Mouse (Mus musculus) bone marrow macrophage, adult 2 months (primary cell): ENCODE data around the gene Celf6.

Experiments used
- CTCF ChIP-seq: IDR thresholded peaks from 2 replicates; pipeline ENCODE4 v1.5.1; 2012; ENCODE audit warnings: low read depth, mild to moderate bottlenecking, low read length, moderate library complexity
- POLR2A ChIP-seq: IDR thresholded peaks from 2 replicates; pipeline ENCODE4 v1.6.1; 2012; ENCODE audit warnings: mild to moderate bottlenecking, low read depth, low read length, borderline replicate concordance

GRCm38 (mm10) chr9:59588710-59589671 lies 11.3 kb downstream of the Celf6 start:
- no peak for TF ChIP-seq CTCF
- TF ChIP-seq POLR2A = no peak
